Mouse (Mus musculus): Measurements from ENCODE around the gene Urad. TPM values are rescaled to one million over a fixed set of nuclear protein-coding genes. Genes with fewer than 3 reads are reported as not detected.
A peak's percentile ranks its signal among the peaks of the same experiment; 100 is the strongest.

Urad gene
- not detected in 2 replicates for polyA plus RNA-seq (2012; rRNA removed)

DNA sequence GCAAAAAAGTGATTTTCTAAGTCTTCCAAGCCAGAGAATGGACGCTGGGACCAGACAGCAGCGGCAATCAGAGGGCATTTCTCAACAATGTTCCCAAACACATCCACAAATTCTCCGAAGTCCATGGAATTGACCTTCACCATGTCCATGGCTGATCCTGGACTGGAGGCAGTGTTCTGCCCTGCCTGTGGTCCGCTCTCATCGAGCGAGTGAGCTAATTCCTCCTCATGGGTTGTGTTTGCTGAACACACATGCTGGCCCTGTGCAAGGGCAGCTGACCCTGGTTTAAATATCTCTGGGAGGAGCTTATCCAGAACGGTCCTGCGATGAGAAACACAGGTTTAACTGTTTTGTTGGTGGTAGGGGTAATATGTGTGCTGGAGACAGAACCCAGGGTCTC, at the start of gene Urad:
Urad (minus strand) TSS at position 258 of the 400 bp plus-strand sequence.
- Histone ChIP-seq H3K4me3 (ENCODE audit: extremely low read depth, insufficient read depth, insufficient read length) (no peak within 1 kb of the TSS), H3K27ac (ENCODE audit: insufficient read depth, low read length) (no peak within 1 kb of the TSS), H3K4me1 (ENCODE audit: control insufficient read depth, insufficient read depth, insufficient read length) (no peaks in the 10 kb centered on the region), H3K27me3 (ENCODE audit: control insufficient read depth, insufficient read depth, low read length) (no peaks in the 10 kb centered on the region), H3K36me3 (ENCODE audit: control insufficient read depth, insufficient read depth, low read length) (no peaks in the 10 kb centered on the region)
- TF ChIP-seq CTCF (IDR thresholded peaks at IDR 0.05; ENCODE audit: extremely low read depth, insufficient read depth, insufficient read length, insufficient replicate concordance) (no peak), POLR2A (IDR thresholded peaks at IDR 0.05; ENCODE audit: low read depth, low read length) (no peak)
- DNase-seq (ENCODE audit: low read depth in 1 of 2, low spot score in 2 of 2): no peak
- WGBS: 80% methylated on average over 8 of the region's 8 CpGs

DNA sequence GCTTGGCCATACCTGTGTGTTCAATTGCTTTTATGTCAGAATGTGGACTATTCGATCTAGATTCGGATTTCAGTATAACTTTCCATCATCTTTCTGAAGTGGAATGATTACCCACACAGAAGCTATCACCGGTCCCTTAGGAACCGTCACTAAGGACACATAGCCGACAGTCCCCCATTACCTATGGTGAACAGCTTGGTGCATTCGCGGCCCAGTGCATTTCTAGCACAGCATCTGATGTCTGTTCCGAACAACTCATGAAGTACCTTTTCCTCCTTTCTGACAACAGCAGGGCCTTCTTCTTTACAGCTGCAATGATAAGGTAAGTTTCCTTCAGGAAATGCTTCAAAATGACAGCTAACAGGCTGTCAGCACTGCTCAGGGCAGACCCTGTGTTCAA, 48.0 kb upstream of the Urad start:
- Histone ChIP-seq H3K4me3 (ENCODE audit: extremely low read depth, insufficient read depth, insufficient read length) (no peak overlapping the region), H3K27ac (ENCODE audit: insufficient read depth, low read length) (no peak overlapping the region), H3K36me3 (ENCODE audit: control insufficient read depth, insufficient read depth, low read length) (no peaks in the 10 kb centered on the region), H3K27me3 (ENCODE audit: control insufficient read depth, insufficient read depth, low read length) (no peaks in the 10 kb centered on the region), H3K4me1 (ENCODE audit: control insufficient read depth, insufficient read depth, insufficient read length) (peaks cover 12% of the 10 kb centered on the region; the same call in 1 of the 2 replicates)
- TF ChIP-seq CTCF (IDR thresholded peaks at IDR 0.05; ENCODE audit: extremely low read depth, insufficient read depth, insufficient read length, insufficient replicate concordance) (no peak), POLR2A (IDR thresholded peaks at IDR 0.05; ENCODE audit: low read depth, low read length) (no peak)
- WGBS: 89% methylated on average over 8 of the region's 8 CpGs
- DNase-seq (ENCODE audit: low read depth in 1 of 2, low spot score in 2 of 2): no peak

DNA sequence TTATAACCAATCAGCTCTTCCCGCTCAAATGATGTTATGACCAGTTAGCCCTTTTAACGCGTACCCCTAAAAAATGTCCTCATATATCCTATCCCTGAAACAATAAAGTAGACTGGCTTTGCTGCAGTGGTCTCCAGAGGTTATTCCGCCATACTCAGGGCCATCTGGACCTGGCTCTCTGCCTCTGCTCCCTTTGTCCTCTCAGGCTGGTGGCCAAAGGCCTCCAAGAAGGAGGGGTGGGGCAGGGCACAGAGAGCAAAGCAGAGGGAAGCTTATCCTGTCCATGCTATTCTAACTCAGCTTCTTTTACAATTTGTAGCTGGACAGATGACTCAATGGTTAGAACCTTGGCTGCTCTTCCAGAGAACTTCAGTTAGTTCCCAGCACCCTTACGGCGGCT, 46.0 kb upstream of the Urad start:
- 93% methylated on average over 6 of the region's 6 CpGs for WGBS
- Histone ChIP-seq H3K4me3 (ENCODE audit: extremely low read depth, insufficient read depth, insufficient read length) (no peak overlapping the region), H3K27me3 (ENCODE audit: control insufficient read depth, insufficient read depth, low read length) (no peaks in the 10 kb centered on the region), H3K36me3 (ENCODE audit: control insufficient read depth, insufficient read depth, low read length) (no peaks in the 10 kb centered on the region), H3K4me1 (ENCODE audit: control insufficient read depth, insufficient read depth, insufficient read length) (peaks cover 18% of the 10 kb centered on the region; the same call in 1 of the 2 replicates), H3K27ac (ENCODE audit: insufficient read depth, low read length) (no peak overlapping the region)
- TF ChIP-seq POLR2A (IDR thresholded peaks at IDR 0.05; ENCODE audit: low read depth, low read length) (no peak), CTCF (IDR thresholded peaks at IDR 0.05; ENCODE audit: extremely low read depth, insufficient read depth, insufficient read length, insufficient replicate concordance) (no peak)
- no peak for DNase-seq (ENCODE audit: low read depth in 1 of 2, low spot score in 2 of 2)

DNA sequence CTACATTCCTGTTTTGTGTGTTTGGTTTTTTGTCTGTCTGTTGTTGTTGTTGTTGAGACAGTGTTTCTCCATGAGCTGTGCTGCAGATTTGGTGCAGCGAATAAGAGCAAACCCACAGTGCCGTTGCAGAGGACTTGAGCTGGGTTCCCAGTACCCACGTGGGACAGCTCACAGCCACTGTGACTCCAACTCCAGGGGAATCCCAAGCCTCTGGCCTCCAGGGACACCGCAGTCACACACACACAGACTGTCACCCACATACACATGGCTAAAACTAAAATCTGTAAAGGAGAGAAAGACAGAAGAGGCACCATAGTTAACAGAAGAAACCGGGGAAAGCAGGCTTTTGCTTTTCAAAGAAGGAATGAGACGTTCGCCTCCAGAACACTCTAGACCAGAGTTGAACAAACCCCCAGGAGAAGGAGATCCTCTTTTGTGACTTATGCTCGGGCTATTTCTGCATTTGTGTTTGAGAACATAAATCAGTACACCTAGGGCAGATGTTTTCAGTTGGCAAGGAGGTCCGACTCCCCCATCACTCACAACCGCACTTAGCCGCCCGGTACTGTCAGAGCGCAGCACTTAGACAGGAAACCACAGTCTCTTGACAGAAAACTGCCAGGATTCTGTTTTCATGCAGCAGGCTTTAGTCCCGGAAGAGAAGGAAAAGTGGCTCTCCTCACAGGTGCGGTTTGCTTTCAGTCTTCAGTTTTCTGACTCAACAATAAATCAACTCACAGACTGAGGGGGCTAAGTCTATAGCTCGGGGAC, 43.9 kb upstream of the Urad start:
- H3K27ac ChIP-seq (ENCODE audit: insufficient read depth, low read length): 0 out of 2 replicates have a peak overlapping the region, but pooled peaks have one; percentile 19
- TF ChIP-seq CTCF (IDR thresholded peaks at IDR 0.05; ENCODE audit: extremely low read depth, insufficient read depth, insufficient read length, insufficient replicate concordance) (no peak), POLR2A (IDR thresholded peaks at IDR 0.05; ENCODE audit: low read depth, low read length) (no peak)
- peak overlapping the region; percentile 21; the same call in 1 of the 2 replicates for H3K4me3 ChIP-seq (ENCODE audit: extremely low read depth, insufficient read depth, insufficient read length)
- H3K27me3 ChIP-seq (ENCODE audit: control insufficient read depth, insufficient read depth, low read length): no peaks in the 10 kb centered on the region
- DNase-seq (ENCODE audit: low read depth in 1 of 2, low spot score in 2 of 2): peak in 1 of 2 experiments; percentile 21
- peaks cover 21% of the 10 kb centered on the region; the same call in 1 of the 2 replicates for H3K4me1 ChIP-seq (ENCODE audit: control insufficient read depth, insufficient read depth, insufficient read length)
- no peaks in the 10 kb centered on the region for H3K36me3 ChIP-seq (ENCODE audit: control insufficient read depth, insufficient read depth, low read length)
- WGBS: 3% methylated on average over 16 of the region's 16 CpGs

DNA sequence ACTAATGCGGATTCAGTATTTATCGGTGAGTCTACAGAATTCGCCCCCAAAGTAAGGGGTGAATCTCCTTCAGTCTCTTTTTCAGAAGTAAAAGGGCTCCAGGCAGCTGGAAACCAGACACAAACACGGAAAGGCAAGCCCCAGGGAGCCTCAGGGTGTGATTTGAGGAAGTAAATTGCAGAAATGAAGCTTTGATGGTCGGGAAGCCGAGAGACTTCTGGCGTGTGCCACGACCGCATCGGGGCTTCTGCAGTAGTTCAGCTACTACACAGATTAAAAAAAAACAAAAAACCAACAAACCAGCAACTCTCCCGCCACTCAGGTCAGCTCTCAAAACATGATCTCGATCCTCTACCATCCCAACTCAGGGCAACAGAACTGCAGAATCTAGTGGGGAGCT, 40.8 kb upstream of the Urad start:
- Histone ChIP-seq H3K27ac (ENCODE audit: insufficient read depth, low read length) (peak overlapping the region; percentile 69; the same call in 1 of the 2 replicates), H3K36me3 (ENCODE audit: control insufficient read depth, insufficient read depth, low read length) (no peaks in the 10 kb centered on the region), H3K4me1 (ENCODE audit: control insufficient read depth, insufficient read depth, insufficient read length) (peaks cover 19% of the 10 kb centered on the region; the same call in 1 of the 2 replicates), H3K4me3 (ENCODE audit: extremely low read depth, insufficient read depth, insufficient read length) (no peak overlapping the region), H3K27me3 (ENCODE audit: control insufficient read depth, insufficient read depth, low read length) (no peaks in the 10 kb centered on the region)
- WGBS: 8% methylated on average over 12 of the region's 12 CpGs
- peak; percentile 62 to 68 for DNase-seq (ENCODE audit: low read depth in 1 of 2, low spot score in 2 of 2)
- TF ChIP-seq CTCF (IDR thresholded peaks at IDR 0.05; ENCODE audit: extremely low read depth, insufficient read depth, insufficient read length, insufficient replicate concordance) (no peak), POLR2A (IDR thresholded peaks at IDR 0.05; ENCODE audit: low read depth, low read length) (no peak)

DNA sequence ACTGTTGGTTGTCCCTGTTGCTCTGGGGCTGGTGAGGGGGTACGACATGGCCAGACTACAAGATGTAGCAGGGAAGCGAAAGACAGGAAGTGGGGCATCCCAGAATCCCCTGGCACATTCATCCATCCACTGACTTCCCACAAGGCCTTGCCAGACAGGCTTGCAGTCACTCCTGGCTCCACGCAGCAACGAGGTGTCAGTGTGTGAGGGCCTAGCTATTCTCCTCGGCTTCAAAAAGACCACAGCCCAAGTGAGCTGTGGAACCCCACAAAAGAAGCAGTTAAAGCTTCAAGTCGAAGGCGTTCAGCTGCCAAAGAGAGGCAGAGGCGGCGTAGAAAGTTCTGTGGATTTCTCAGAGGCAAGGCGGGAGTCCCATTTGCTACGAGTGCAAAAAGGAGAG, 36.2 kb upstream of the Urad start:
- Histone ChIP-seq H3K4me1 (ENCODE audit: control insufficient read depth, insufficient read depth, insufficient read length) (peaks cover 13% of the 10 kb centered on the region; the same call in 1 of the 2 replicates), H3K27ac (ENCODE audit: insufficient read depth, low read length) (no peak overlapping the region), H3K4me3 (ENCODE audit: extremely low read depth, insufficient read depth, insufficient read length) (no peak overlapping the region), H3K36me3 (ENCODE audit: control insufficient read depth, insufficient read depth, low read length) (no peaks in the 10 kb centered on the region), H3K27me3 (ENCODE audit: control insufficient read depth, insufficient read depth, low read length) (no peaks in the 10 kb centered on the region)
- DNase-seq (ENCODE audit: low read depth in 1 of 2, low spot score in 2 of 2): no peak
- TF ChIP-seq POLR2A (IDR thresholded peaks at IDR 0.05; ENCODE audit: low read depth, low read length): no peak
- WGBS: 80% methylated on average over 11 of the region's 11 CpGs

DNA sequence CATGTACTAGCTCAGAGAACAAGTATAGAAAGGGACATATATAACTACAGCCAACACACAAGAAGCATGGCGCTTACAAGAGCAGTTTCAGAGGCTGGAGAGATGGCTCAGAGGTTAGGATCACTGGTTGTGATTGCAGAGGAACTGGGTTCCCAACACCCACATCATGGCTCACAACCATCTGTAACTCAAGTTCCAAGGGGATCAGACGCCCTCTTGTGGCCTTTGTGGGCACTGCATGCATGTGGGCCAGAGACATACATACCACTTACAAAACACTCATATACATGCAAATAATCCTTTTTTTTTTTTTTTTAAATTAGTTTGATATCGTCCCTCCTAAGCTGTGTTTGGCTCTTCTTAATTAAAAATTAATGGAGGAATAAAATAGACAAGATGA, 35.3 kb upstream of the Urad start:
- peak in 1 of 2 experiments; percentile 44 for DNase-seq (ENCODE audit: low read depth in 1 of 2, low spot score in 2 of 2)
- H3K4me1 ChIP-seq (ENCODE audit: control insufficient read depth, insufficient read depth, insufficient read length): peaks cover 8% of the 10 kb centered on the region; the same call in 1 of the 2 replicates
- H3K27ac ChIP-seq (ENCODE audit: insufficient read depth, low read length): no peak overlapping the region
- no peaks in the 10 kb centered on the region for H3K27me3 ChIP-seq (ENCODE audit: control insufficient read depth, insufficient read depth, low read length)
- WGBS: 64% methylated on average over 3 of the region's 3 CpGs
- TF ChIP-seq POLR2A (IDR thresholded peaks at IDR 0.05; ENCODE audit: low read depth, low read length): no peak
- peak; percentile 45; the same call in 1 of the 2 replicates for TF ChIP-seq CTCF (IDR thresholded peaks at IDR 0.05; ENCODE audit: extremely low read depth, insufficient read depth, insufficient read length, insufficient replicate concordance)
- no peaks in the 10 kb centered on the region for H3K36me3 ChIP-seq (ENCODE audit: control insufficient read depth, insufficient read depth, low read length)
- no peak overlapping the region for H3K4me3 ChIP-seq (ENCODE audit: extremely low read depth, insufficient read depth, insufficient read length)

Measured in spleen, adult 2 months (tissue).